Mouse (Mus musculus) olfactory bulb, adult 2 months (tissue): ENCODE measurements around the gene Dleu7. TPM values are rescaled to one million over a fixed set of nuclear protein-coding genes. Genes with fewer than 3 reads are reported as not detected.

Experiments used
- H3K27ac ChIP-seq: fragments of 200-500 bp; 2 replicates; pipeline ENCODE4 v1.5.1; 2012; ENCODE audit warnings: low read depth, low read length; ENCODE audit not compliant: insufficient read depth
- H3K4me1 ChIP-seq: fragments of 200-500 bp; 2 replicates; pipeline ENCODE4 v1.6.1; 2012; ENCODE audit warnings: low read length; ENCODE audit not compliant: control insufficient read depth, insufficient read depth
- H3K4me3 ChIP-seq: fragments of 200-500 bp; 2 replicates; pipeline ENCODE4 v1.5.1; 2012; ENCODE audit warnings: mild to moderate bottlenecking, low read depth, low read length, moderate library complexity; ENCODE audit not compliant: insufficient read depth
- CTCF ChIP-seq: fragments of 200-500 bp; IDR thresholded peaks from 2 replicates; pipeline ENCODE4 v1.5.1; 2012; ENCODE audit warnings: low read depth, mild to moderate bottlenecking, low read length, moderate library complexity; ENCODE audit not compliant: insufficient read depth
- POLR2A ChIP-seq: fragments of 200-500 bp; IDR thresholded peaks from 2 replicates; pipeline ENCODE4 v1.6.1; 2012; ENCODE audit warnings: mild to moderate bottlenecking, low read depth, low read length, moderate library complexity; ENCODE audit not compliant: insufficient read depth
- WGBS: fragments of 180-500 bp; shearing (Covaris S2); methylation state at CpG from one replicate; pipeline ENCODE4 v1.1.7; 2018; 5-methylcytosine and 5-hydroxymethylcytosine counted together
- polyA plus RNA-seq: library from polyadenylated mRNA; stranded (reverse); fragments of >200 nt; gene quantifications from 2 replicates; pipeline ENCODE4 v1.2.4, GENCODE M21; 2012; ENCODE audit warnings: low replicate concordance; ENCODE audit not compliant: missing spikeins, insufficient read depth, insufficient read length

Gene Dleu7
- polyA plus RNA-seq = not detected in 2 replicates

GRCm38 (mm10) chr14:62292488-62293339 is at the start of gene Dleu7, which contains the start of gene Rnaseh2b:
TSS of gene Dleu7 (minus strand) at chr14:62293047.
TSS of gene Rnaseh2b (plus strand) at chr14:62292589.
- TF ChIP-seq POLR2A (0 out of 2 replicates have a peak, but pooled peaks have one; percentile 45), CTCF (no peak)
- Histone ChIP-seq H3K27ac (no peak within 1 kb of the TSS; the same call in 1 of the 2 replicates), H3K4me3 (peak within 1 kb of the TSS; percentile 57), H3K4me1 (peaks cover 10% of the 10 kb centered on the region)
- WGBS = 3% methylated on average over 60 of the region's 60 CpGs

GRCm38 (mm10) chr14:62341887-62342642 is 49.2 kb upstream of the Dleu7 start:
- H3K4me3 ChIP-seq = no peak overlapping the region
- H3K27ac ChIP-seq = no peak overlapping the region
- no peak for TF ChIP-seq CTCF
- no peak for TF ChIP-seq POLR2A
- peaks cover 5% of the 10 kb centered on the region for H3K4me1 ChIP-seq
- 38% methylated on average over 8 of the region's 8 CpGs for WGBS

- 91% methylated on average over 1 of the region's 1 CpGs for WGBS
- TF ChIP-seq POLR2A (no peak), CTCF (no peak)
- no peak overlapping the region for H3K27ac ChIP-seq
- no peak overlapping the region for H3K4me3 ChIP-seq
- H3K4me1 ChIP-seq = peaks cover 5% of the 10 kb centered on the region
Measured at GRCm38 (mm10) chr14:62339196-62339595, 46.3 kb upstream of the Dleu7 start.

GRCm38 (mm10) chr14:62333909-62334687 is 41.3 kb upstream of the Dleu7 start:
- WGBS = 66% methylated on average over 9 of the region's 9 CpGs
- H3K27ac ChIP-seq = no peak overlapping the region
- H3K4me3 ChIP-seq = no peak overlapping the region
- TF ChIP-seq POLR2A (no peak), CTCF (no peak)
- H3K4me1 ChIP-seq = 0 out of 2 replicates have a peak, but pooled peaks cover 2% of the 10 kb centered on the region

GRCm38 (mm10) chr14:62331866-62332619 is 39.2 kb upstream of the Dleu7 start:
- under 1% methylated on average over 62 of the region's 62 CpGs for WGBS
- peak overlapping the region; percentile 88 for H3K4me3 ChIP-seq
- TF ChIP-seq POLR2A (0 out of 2 replicates have a peak, but pooled peaks have one; percentile 35), CTCF (no peak)
- H3K4me1 ChIP-seq = 0 out of 2 replicates have a peak, but pooled peaks cover 2% of the 10 kb centered on the region
- peak overlapping the region; percentile 79; the same call in 1 of the 2 replicates for H3K27ac ChIP-seq

- peak overlapping the region; percentile 88 for H3K4me3 ChIP-seq
- H3K4me1 ChIP-seq = 0 out of 2 replicates have a peak, but pooled peaks cover 2% of the 10 kb centered on the region
- TF ChIP-seq POLR2A (no peak), CTCF (no peak)
- WGBS = 4% methylated on average over 6 of the region's 6 CpGs
- no peak overlapping the region for H3K27ac ChIP-seq
Measured at GRCm38 (mm10) chr14:62331457-62331856, 38.6 kb upstream of the Dleu7 start.

GRCm38 (mm10) chr14:62329631-62330030 is 36.8 kb upstream of the Dleu7 start:
- Histone ChIP-seq H3K4me3 (no peak overlapping the region), H3K4me1 (0 out of 2 replicates have a peak, but pooled peaks cover 2% of the 10 kb centered on the region), H3K27ac (no peak overlapping the region)
- TF ChIP-seq POLR2A = no peak
- no peak for TF ChIP-seq CTCF
- WGBS = 83% methylated on average over 3 of the region's 3 CpGs

GRCm38 (mm10) chr14:62328606-62329005 is 35.8 kb upstream of the Dleu7 start:
- TF ChIP-seq CTCF = no peak
- no peak for TF ChIP-seq POLR2A
- whole genome bisulfite sequencing = 51% methylated on average over 6 of the region's 6 CpGs
- H3K27ac ChIP-seq = no peak overlapping the region
- H3K4me1 ChIP-seq = 0 out of 2 replicates have a peak, but pooled peaks cover 2% of the 10 kb centered on the region
- H3K4me3 ChIP-seq = no peak overlapping the region
